Mouse (Mus musculus): ENCODE measurements at regions not wholly inside any gene's neighbourhood (a gene's known extent, or its start where the extent isn't known, plus 50 kb on each side); places are given as distances from the start of the nearest gene placed in this dataset.

GRCm38 (mm10) chr12:54369217-54369616 is 165.6 kb upstream of the Egln3 start:
- no peaks in the 10 kb centered on the region for H3K9me3 ChIP-seq
- H3K4me3 ChIP-seq: no peak overlapping the region
- WGBS: 89% methylated on average over 5 of the region's 5 CpGs
- no peak overlapping the region for H3K4me2 ChIP-seq
- H3K9ac ChIP-seq: no peak overlapping the region
- no peak overlapping the region for H3K27ac ChIP-seq (replicated peaks)
- no peaks in the 10 kb centered on the region for H3K36me3 ChIP-seq
- peaks cover 5% of the 10 kb centered on the region for H3K4me1 ChIP-seq (replicated peaks)
- no peak for ATAC-seq (ENCODE audit: low read depth)
- H3K27me3 ChIP-seq: no peaks in the 10 kb centered on the region

DNA sequence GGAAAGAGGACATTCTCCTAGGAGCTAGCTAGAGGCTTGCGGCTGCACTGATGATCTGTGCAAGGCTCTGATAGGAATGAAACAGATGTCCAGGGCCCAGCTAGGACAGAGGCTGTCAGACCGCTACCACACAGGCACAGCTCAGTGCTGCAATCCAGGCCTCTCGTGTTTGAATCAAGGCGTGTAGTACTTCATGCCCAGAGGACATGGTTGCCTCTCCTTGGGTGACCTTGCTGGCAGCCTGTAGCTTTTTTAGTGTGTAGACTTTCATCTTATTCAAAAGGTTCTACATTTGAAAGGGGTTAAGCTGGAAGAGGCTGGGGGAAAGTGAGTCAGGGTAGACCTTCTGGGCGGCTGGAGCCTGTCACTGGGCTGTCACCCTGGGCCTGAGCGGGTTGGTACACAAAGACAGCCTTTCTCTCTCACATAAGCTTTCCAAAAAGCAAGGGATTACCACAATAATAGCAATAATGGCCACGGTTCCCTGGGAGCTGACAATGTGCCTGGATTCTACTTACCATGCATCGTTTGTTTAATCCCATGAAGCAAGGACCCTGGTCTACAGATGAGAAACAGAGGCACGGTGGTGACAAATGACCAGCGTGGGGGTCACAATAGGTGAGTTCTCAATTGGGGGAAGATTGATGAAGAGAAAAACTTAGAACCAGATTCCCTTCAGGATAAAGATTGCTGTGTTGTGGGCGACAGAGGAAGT is 160.9 kb upstream of the Egln3 start:
- Histone ChIP-seq H3K27me3 (no peaks in the 10 kb centered on the region), H3K4me3 (no peak overlapping the region), H3K27ac (replicated peaks) (no peak overlapping the region), H3K4me1 (replicated peaks) (peaks cover 5% of the 10 kb centered on the region), H3K9me3 (no peaks in the 10 kb centered on the region), H3K9ac (no peak overlapping the region), H3K36me3 (no peaks in the 10 kb centered on the region), H3K4me2 (no peak overlapping the region)
- WGBS: 47% methylated on average over 11 of the region's 11 CpGs
- no peak for ATAC-seq (ENCODE audit: low read depth)

- ATAC-seq (ENCODE audit: low read depth): no peak
- H3K9ac ChIP-seq: no peak overlapping the region
- no peaks in the 10 kb centered on the region for H3K36me3 ChIP-seq
- H3K4me2 ChIP-seq: no peak overlapping the region
- H3K27me3 ChIP-seq: no peaks in the 10 kb centered on the region
- H3K4me3 ChIP-seq: no peak overlapping the region
- 92% methylated on average over 4 of the region's 4 CpGs for WGBS
- H3K27ac ChIP-seq (replicated peaks): no peak overlapping the region
- peaks cover 5% of the 10 kb centered on the region for H3K4me1 ChIP-seq (replicated peaks)
- H3K9me3 ChIP-seq: no peaks in the 10 kb centered on the region
Observed at GRCm38 (mm10) chr12:54361762-54362161, 158.1 kb upstream of the Egln3 start.

GRCm38 (mm10) chr12:54354187-54354586 is 150.5 kb upstream of the Egln3 start:
- 18% methylated on average over 6 of the region's 6 CpGs for WGBS
- no peak for ATAC-seq (ENCODE audit: low read depth)
- Histone ChIP-seq H3K27me3 (no peaks in the 10 kb centered on the region), H3K4me2 (no peak overlapping the region), H3K4me1 (replicated peaks) (peaks cover 34% of the 10 kb centered on the region), H3K9me3 (no peaks in the 10 kb centered on the region), H3K36me3 (no peaks in the 10 kb centered on the region), H3K9ac (no peak overlapping the region), H3K4me3 (no peak overlapping the region), H3K27ac (replicated peaks) (no peak overlapping the region)

GRCm38 (mm10) chr12:54353694-54354093 is 150.0 kb upstream of the Egln3 start:
- no peaks in the 10 kb centered on the region for H3K9me3 ChIP-seq
- H3K9ac ChIP-seq: no peak overlapping the region
- no peaks in the 10 kb centered on the region for H3K27me3 ChIP-seq
- H3K27ac ChIP-seq (replicated peaks): no peak overlapping the region
- no peaks in the 10 kb centered on the region for H3K36me3 ChIP-seq
- peaks cover 34% of the 10 kb centered on the region for H3K4me1 ChIP-seq (replicated peaks)
- 15% methylated on average over 7 of the region's 7 CpGs for WGBS
- no peak overlapping the region for H3K4me3 ChIP-seq
- H3K4me2 ChIP-seq: no peak overlapping the region
- ATAC-seq (ENCODE audit: low read depth): no peak

- H3K27ac ChIP-seq (replicated peaks): no peak overlapping the region
- WGBS: 58% methylated on average over 10 of the region's 10 CpGs
- peak overlapping the region; percentile 21; the same call in 1 of the 2 replicates for H3K4me2 ChIP-seq
- no peak overlapping the region for H3K4me3 ChIP-seq
- no peaks in the 10 kb centered on the region for H3K9me3 ChIP-seq
- H3K36me3 ChIP-seq: no peaks in the 10 kb centered on the region
- H3K27me3 ChIP-seq: no peaks in the 10 kb centered on the region
- no peak for ATAC-seq (ENCODE audit: low read depth)
- H3K9ac ChIP-seq: no peak overlapping the region
- H3K4me1 ChIP-seq (replicated peaks): peaks cover 34% of the 10 kb centered on the region
Observed at GRCm38 (mm10) chr12:54352963-54353606, 149.4 kb upstream of the Egln3 start.

DNA sequence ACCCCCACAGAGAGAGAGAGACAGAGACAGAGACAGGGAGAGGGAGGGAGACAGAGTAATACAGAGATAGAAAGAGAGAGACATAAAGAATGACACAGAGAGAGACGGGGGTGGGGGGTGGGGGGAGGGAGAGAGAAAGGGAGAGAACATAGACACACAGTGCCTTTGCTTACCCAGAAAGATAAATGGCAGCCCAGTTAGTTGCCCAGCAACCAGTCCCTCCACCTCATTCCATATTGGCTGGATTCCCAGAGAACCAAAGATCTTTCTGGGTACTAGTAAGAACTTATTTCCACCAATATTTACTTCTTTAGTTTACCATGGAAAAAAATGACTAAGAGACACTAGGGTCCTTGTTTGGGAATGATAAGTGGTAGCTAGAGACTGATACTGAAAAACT is 146.6 kb upstream of the Egln3 start:
- peaks cover 34% of the 10 kb centered on the region for H3K4me1 ChIP-seq (replicated peaks)
- ATAC-seq (ENCODE audit: low read depth): peak; percentile 69; the same call in 1 of the 2 replicates
- no peaks in the 10 kb centered on the region for H3K36me3 ChIP-seq
- H3K27ac ChIP-seq (replicated peaks): no peak overlapping the region
- no peak overlapping the region for H3K9ac ChIP-seq
- no peak overlapping the region for H3K4me2 ChIP-seq
- H3K9me3 ChIP-seq: no peaks in the 10 kb centered on the region
- H3K4me3 ChIP-seq: no peak overlapping the region
- no peaks in the 10 kb centered on the region for H3K27me3 ChIP-seq
- WGBS: 22% methylated on average over 1 of the region's 1 CpGs

DNA sequence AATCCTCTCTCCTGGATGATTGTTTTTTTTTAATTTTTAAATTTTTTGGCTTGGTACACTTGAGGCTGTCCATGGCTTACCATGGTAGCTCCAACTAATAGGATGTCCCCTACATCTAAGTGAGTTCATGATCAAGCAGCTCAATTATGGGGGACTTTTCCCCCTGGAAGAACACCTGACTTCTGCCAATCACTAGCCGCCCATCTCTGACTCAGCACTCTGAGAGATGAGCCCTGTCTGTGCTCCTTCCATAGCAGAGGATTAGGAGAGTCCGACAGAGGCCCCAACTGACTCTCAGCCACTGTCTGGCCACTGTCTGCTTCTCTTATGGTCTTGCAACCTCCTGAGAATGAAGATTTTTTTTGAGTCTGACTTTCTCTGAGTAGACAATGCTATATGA is 145.7 kb upstream of the Egln3 start:
- H3K27me3 ChIP-seq: no peaks in the 10 kb centered on the region
- no peaks in the 10 kb centered on the region for H3K9me3 ChIP-seq
- no peak overlapping the region for H3K9ac ChIP-seq
- ATAC-seq (ENCODE audit: low read depth): no peak
- peaks cover 33% of the 10 kb centered on the region for H3K4me1 ChIP-seq (replicated peaks)
- H3K36me3 ChIP-seq: no peaks in the 10 kb centered on the region
- no peak overlapping the region for H3K4me2 ChIP-seq
- WGBS: 89% methylated on average over 2 of the region's 2 CpGs
- no peak overlapping the region for H3K27ac ChIP-seq (replicated peaks)
- H3K4me3 ChIP-seq: no peak overlapping the region

- Histone ChIP-seq H3K9me3 (no peaks in the 10 kb centered on the region), H3K27ac (replicated peaks) (no peak overlapping the region), H3K9ac (no peak overlapping the region), H3K4me3 (no peak overlapping the region), H3K27me3 (no peaks in the 10 kb centered on the region), H3K4me2 (no peak overlapping the region), H3K4me1 (replicated peaks) (no peaks in the 10 kb centered on the region), H3K36me3 (no peaks in the 10 kb centered on the region)
- WGBS: 85% methylated on average over 5 of the region's 5 CpGs
- no peak for ATAC-seq (ENCODE audit: low read depth)
Observed at GRCm38 (mm10) chr12:54343493-54343892, 139.8 kb upstream of the Egln3 start.

DNA sequence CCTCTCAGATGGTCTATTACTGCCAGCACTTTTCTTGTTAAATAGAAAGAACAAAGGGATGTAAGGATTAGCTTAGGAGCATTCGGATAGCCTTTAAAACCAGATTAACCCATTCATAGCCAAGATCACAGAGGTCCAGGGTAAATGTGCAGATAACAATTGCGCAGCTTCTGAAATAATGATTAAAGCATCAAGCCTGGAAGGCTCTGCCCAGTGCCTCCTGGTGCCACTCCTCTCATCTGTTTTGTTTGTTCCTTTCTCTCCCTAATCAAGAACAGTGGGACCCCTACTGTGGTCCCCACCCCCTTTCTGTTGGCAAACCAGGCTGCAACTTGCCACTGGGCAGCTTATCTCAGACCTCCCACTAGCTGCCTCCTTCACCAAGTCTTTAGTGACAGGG is 131.8 kb upstream of the Egln3 start:
- no peaks in the 10 kb centered on the region for H3K27me3 ChIP-seq
- peak overlapping the region; percentile 85 for H3K27ac ChIP-seq (replicated peaks)
- H3K4me1 ChIP-seq (replicated peaks): peaks cover 23% of the 10 kb centered on the region
- peak overlapping the region; percentile 11; the same call in 1 of the 2 replicates for H3K4me2 ChIP-seq
- H3K36me3 ChIP-seq: no peaks in the 10 kb centered on the region
- no peak overlapping the region for H3K9ac ChIP-seq
- no peak for ATAC-seq (ENCODE audit: low read depth)
- no peak overlapping the region for H3K4me3 ChIP-seq
- 11% methylated on average over 2 of the region's 2 CpGs for WGBS
- H3K9me3 ChIP-seq: no peaks in the 10 kb centered on the region

DNA sequence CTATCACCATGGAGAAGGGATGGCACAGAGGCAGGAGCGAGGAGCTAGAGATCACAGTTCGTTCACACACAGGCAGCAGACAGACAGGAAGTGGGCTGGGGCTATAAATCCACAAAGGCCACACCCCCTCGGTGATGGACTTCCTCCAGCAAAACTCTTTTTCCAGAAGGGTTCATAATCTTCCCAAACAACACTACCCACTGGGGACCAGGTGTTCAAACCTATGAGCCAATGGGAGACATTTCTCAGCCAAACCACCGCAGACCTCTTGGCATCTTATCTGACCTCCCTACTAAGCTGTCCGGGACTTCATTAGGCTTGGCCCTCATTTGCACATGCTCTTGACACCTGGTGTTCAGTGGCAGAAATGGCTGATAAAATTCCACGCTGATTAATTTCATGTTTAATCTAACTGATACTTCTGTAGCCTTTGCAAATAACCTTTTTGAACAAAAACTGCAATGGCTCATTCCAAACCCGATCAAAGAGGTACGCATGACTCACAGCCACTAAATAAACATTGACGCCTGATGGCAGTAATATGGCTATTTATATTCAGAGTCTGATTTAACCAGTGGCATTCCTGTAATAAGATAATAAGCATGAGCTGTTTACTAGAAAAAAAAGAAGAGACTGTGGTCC is 131.0 kb upstream of the Egln3 start:
- Histone ChIP-seq H3K4me3 (no peak overlapping the region), H3K4me2 (peak overlapping the region; percentile 11; the same call in 1 of the 2 replicates), H3K9ac (no peak overlapping the region), H3K36me3 (no peaks in the 10 kb centered on the region), H3K27ac (replicated peaks) (peak overlapping the region; percentile 85), H3K4me1 (replicated peaks) (peaks cover 23% of the 10 kb centered on the region), H3K9me3 (no peaks in the 10 kb centered on the region), H3K27me3 (no peaks in the 10 kb centered on the region)
- WGBS: 38% methylated on average over 9 of the region's 9 CpGs
- peak; percentile 62 for ATAC-seq (ENCODE audit: low read depth)

DNA sequence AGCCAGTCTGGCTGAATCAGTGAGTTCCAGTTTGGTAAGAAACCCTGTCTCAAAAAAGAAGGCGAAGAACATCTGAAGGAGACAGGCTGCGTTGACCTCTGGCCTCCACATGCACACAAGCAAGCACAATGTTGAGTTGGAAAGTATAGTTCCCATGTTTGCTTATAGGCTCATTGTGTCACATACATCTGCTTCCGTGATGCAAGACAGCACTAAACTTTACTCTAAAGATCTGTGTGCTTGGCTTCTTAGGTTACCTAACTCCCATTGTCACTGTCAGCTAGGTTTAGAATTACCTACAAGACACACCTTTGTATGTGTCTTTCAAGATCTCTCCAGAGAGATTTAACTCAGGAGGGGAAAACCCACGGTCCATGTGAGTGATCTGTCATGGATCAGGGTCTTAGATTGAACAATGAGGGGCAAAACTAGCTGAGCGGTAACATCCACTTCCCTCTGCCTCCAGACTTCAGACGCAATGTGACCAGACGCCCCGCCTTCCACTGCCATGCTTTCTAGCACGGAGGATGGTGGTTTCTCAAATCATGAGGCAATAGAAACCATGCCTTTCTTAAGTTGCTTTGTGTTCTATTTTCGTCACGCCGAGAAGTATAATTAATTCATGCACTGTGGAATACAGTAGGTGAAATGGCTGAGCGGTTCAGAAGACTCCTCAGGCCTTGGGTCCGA is 130.1 kb upstream of the Egln3 start:
- Histone ChIP-seq H3K4me2 (no peak overlapping the region), H3K4me1 (replicated peaks) (peaks cover 23% of the 10 kb centered on the region), H3K27ac (replicated peaks) (peak overlapping the region; percentile 85), H3K9ac (no peak overlapping the region), H3K9me3 (no peaks in the 10 kb centered on the region), H3K27me3 (no peaks in the 10 kb centered on the region), H3K4me3 (no peak overlapping the region), H3K36me3 (no peaks in the 10 kb centered on the region)
- WGBS: 78% methylated on average over 14 of the region's 14 CpGs
- no peak for ATAC-seq (ENCODE audit: low read depth)
